Mouse (Mus musculus): ENCODE results near the gene Actr8. TPM values are rescaled to one million over a fixed set of nuclear protein-coding genes. Genes with fewer than 3 reads are reported as not detected.

The Actr8 gene
- polyA plus RNA-seq, 1 experiment from 2014 or later = 92.4 TPM

Other genes starting within 250 kb of the Actr8 start
- 315 and 388 TPM in 2 replicates for gene Selenok, start 10.0 kb upstream of the Actr8 start, polyA plus RNA-seq (2016; fragmentation: Nextera tagmentation; extraction: Ambion mirVana)
- 0.46 and 1.0 TPM in 2 replicates for gene Il17rb, start 30.6 kb downstream of the Actr8 start, polyA plus RNA-seq (2016; fragmentation: Nextera tagmentation; extraction: Ambion mirVana)
- gene Chdh, start 30.7 kb downstream of the Actr8 start, polyA plus RNA-seq (2016; fragmentation: Nextera tagmentation; extraction: Ambion mirVana) = 0.09 and 0.11 TPM in 2 replicates

Data from hindbrain, embryonic 10.5 days (tissue).